Mouse (Mus musculus) right cerebral cortex, postnatal 25 days (tissue): ENCODE results near the gene Spire2.

ENCODE experiments used
- DNase-seq: peaks from one replicate; pipeline ENCODE4 v3.0.0; 2022

The Spire2 gene

DNA sequence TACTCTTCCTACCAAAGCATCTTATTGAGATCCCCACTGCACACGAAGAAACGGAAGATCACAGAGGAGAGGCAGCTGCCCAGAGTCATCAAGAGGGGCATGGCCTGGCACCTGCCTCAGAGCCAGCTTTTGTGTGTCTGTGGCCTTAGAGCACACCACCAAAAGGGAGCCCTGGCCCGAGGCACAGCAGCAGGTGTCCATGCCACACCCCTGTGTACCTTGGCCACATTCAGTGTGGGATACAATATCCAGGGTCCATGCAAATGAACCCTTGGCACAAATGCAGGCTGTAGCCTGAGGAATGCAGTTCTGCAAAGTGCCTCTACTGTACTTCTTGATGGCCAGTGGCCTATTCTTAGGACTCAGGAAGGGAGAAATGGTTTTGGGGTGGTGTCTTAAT is 5.0 kb downstream of the Spire2 start:
- DNase-seq, result no peak

DNA sequence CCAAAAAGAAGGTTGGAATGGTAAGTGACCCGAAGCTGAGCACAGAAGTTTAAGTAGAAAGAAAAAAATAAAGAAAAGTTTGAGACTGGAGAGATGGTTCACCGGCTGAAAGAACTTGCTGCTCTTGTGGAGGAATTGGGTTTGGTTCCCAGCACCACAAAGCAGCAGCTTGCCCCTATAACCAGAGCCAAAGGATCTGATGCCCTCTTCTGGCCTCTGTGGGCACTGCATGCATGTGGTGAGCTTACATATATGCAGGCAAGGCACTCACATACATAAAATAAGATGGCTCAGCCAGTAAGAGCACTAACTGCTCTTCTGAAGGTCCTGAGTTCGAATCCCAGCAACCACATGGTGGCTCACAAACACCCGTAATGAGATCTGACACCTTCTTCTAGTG is 7.6 kb downstream of the Spire2 start:
- DNase-seq, result no peak

DNA sequence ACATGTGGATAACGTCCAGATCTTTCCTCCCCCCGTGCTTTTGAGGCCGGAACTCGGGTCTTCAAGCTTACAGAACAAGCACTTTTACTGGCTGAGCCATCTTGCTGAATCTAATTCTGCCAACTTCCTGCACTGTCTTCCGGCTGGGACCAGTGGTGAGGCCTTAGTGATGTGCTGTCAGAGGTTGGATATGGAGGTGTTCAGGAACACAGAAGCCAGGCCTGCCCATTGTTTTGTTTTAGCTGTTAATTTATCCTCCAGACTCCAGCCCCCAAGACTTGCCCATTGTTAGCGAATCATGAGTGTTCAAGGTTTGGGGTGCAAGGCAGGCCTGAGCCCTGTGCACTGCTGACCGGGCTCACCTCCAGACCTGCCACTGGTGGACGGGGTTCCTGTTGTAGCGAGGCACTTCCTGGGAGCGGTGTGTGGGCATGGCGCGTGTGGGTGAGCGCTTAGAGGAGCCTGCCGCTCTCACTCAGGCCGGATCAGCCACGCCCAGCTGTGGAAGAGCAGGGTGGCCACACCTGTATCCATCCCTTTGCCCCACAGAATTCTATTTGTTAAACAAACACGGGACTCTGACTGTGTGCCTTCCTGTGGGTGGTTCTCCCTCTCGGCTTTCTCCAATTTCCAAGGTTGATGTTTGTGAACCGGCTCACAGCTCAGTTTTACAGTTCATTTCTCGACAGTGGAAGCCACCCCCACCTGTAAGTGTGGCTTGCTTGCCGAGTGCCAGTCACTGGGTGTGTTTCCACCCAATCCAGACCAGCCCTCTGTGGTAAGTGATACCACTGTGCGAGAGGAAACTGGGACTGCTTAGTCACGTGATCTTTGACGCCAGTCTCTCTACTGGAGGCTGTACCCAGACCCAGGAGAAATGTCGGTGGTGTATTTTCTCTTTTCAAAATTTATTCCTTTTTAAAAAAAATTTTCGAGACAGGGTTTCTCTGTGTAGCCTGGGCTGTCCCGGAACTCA is 8.8 kb downstream of the Spire2 start:
- no peak for DNase-seq

DNA sequence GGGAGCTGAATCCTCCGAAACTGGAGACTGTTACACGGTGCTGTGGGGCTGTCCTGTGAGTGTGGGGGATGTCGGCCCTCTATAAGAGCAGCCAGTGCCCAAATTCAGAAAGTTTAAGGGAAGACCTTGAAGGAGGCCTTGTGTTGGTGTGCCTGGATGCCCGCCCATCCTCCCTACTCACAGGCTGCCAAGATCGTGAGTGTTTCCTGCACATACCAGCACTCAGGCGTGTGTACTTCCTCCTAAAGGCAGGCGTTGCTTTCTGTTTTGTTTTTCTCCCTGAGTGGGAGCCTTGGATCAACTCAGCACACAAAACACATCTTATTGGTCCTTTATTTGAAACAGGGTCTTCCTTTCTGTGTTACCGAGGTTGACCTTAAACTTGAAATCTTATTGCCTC is 9.7 kb downstream of the Spire2 start:
- no peak for DNase-seq

DNA sequence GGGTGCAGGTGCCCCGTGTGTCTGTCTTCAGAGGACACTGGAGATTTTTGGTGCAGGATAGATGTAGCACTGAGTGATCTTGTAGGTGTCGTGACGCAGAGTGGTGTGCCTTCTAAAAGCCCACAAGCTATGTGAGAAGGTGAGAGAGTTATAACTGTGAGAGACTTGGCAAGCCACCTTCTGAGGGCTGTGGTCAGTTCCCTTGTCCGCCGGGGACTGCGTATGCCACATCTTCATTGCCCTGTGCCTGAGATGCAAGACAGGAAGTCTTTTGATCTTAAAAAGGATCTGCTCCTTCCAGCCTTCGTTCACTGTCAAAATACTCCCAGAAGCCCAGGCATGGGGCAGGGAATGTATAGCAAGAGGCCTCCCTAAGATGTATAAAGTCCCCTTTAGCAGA is 10.4 kb downstream of the Spire2 start:
- no peak for DNase-seq

DNA sequence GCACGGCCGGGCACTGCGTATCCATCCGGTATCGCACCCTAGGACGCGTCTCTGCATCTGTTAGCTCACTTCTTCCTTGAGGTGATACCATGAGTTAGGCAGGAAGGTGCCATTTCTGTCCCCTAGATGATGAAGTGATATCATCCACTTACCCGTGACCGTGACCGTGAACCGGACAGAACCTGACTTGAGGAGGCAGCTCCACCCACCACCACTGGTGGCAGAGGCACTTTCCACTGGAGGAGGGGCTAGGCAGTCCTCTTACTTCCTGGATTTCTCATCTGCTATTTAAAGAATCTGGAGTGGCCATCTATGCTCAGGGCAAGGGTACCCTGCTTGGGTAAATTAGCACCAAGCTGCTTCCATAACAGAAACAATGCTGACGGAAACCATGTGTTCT is 10.9 kb downstream of the Spire2 start:
- DNase-seq, result no peak

DNA sequence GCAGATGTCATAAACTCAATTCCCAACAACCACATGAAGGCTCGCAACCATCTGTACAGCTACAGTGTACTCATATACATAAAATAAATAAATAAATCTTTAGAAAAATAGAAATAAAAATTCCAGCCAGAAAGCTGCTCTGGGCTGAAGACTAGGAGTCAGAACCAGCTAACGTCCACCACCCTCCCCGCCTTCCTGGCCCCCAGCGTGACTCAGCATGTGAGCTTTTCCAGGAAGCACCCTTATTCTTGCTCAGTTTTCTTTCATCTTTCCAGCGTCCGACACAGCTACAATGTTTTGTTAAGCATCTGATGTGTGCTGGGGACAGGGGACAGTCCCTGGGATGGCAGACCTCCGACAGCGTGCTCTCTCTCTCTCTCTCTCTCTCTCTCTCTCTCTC is 12.6 kb downstream of the Spire2 start:
- DNase-seq, result no peak

DNA sequence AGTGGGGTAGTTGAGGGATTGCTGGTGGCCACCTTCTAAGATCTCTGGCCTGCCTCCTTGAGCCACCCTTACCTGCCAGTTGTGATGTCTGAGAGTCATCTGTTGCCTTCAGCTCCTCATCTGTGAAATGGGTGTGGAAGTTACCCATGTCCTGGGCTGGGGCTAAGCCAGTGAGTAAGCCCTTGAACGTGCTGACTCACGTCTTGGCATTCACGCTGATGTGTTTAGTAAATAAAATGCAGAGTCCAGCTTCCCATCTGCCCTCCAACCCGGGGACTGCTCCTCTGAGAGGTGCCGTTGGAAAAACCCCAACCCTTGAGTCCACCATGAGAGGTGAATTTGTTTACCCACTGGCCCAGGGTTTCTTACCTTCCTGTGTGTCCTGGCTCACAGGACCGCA is 13.3 kb downstream of the Spire2 start:
- no peak for DNase-seq

DNA sequence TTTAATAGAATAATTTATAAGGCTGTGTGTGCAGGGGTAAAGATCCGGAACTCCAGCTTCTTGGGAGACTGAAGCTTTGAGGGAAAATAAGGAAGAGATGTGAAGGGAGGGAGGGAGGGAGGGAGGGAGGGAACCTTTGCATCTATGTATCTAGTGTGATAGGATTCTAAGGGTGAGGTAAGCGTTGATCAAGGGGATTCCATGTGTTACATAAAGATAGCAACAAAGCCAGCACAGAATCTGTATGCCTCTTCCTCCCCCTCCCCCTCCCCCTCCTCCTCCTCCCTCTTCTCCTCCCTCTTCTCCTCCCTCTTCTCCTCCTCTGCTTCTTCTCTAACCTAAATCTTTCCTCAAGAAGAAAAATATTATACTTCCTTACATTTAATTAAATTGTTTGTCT is 14.8 kb downstream of the Spire2 start:
- DNase-seq, result no peak

DNA sequence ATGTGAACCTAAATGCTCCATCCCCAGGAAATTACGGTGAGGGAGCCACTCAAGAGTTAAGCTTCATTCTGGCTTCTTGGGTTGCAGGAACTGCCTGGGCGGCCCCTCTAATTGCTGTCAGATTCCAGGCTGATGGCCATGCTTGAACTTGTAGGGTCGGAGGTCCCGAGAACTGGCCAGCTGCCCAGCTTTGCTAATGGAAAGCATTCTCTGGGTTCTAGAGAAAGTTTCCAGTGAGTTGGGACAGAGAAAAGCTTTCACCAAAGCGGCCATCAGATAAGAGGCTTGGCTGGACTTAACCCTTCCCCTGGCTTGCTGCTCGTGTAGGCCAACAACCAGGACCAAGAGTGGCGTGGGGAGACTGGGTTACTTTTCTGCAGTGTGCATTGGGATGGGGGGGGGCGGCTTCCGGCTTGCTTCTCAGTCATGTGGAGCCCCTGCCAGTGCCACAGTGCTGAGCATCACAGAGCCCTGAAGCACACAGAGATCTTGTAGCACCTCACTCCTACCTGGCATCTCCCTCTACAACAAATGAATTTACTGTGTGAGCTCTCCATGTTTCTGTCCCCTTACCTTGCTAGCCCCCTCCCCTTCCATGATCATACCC is 15.8 kb downstream of the Spire2 start:
- no peak for DNase-seq

DNA sequence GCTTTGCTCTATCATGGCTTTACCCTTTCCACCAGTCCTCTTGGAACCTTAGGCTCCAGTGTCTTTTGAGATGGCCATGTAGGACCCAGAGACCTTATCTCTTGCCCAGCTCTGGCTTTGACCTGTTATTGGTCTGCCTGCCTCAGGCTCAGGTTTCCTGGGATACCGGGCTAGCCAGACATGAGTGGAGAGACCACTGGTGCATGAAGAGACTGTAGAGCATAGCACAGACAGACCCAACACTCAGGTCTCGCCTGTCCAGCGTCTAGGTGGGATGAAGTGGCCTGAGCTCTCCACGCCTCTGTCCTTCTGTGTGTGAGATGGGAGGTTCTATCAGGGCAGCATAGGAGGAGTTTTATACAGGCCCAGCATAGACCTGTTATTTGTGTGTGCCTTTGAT is 16.6 kb downstream of the Spire2 start:
- DNase-seq, result no peak

DNA sequence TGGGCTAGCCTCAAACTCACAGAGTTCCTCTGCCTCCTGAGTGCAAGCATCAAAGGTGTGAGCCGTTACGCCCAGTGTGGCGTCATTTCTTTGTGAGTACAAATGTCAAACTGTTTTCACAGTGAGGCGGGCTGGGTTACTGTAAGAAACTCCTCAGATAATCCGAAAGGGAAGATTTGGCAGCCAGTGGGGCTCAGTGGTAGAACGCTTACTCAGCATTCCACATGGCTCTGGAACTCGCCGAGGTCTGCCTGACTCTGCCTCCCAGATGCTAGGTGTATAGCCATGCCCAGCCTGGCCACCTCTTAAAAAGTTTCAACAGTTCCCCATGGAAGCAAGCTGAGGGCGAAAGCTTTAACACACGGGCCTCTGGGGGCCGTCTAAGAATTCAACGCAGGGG is 19.6 kb downstream of the Spire2 start:
- no peak for DNase-seq

DNA sequence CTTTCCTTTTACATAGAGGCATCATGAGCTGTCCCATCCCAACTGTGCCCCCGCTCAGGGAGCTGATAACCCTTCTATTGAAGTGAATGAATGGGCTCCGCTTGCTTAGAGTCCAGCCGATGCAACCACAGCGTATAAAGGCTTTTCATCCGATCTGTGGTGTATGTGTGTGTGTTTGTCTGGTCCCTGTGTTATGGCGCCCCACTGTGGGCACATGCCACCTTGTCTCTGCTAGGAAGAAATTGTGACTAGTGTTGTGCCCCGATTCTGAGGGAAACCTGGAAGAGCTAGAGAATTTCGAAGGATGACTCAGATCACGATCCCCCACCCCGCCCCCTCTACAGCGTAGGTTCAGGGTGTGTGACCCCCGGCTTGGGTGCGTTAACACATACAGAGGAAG is 20.3 kb downstream of the Spire2 start:
- DNase-seq, result no peak

DNA sequence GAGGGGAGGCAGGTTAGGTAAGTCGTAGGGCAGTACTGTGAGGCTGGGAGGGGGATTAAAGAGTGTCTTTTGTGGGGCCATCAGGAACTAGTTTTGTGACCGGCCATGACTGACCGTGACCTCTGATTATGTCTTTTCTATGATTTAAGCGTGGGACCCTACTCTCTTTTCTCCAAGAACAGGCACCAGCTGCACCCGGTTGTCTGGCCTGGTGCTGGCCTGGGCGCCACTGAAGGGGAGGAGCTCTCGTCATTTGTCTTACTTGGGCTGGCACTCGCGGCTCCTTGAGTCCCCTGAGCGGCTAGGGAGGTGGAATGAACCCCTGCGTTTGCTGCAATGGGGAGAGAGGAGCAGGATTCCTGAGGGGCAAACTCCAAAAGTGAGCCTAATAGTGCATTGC is 20.7 kb downstream of the Spire2 start:
- no peak for DNase-seq

DNA sequence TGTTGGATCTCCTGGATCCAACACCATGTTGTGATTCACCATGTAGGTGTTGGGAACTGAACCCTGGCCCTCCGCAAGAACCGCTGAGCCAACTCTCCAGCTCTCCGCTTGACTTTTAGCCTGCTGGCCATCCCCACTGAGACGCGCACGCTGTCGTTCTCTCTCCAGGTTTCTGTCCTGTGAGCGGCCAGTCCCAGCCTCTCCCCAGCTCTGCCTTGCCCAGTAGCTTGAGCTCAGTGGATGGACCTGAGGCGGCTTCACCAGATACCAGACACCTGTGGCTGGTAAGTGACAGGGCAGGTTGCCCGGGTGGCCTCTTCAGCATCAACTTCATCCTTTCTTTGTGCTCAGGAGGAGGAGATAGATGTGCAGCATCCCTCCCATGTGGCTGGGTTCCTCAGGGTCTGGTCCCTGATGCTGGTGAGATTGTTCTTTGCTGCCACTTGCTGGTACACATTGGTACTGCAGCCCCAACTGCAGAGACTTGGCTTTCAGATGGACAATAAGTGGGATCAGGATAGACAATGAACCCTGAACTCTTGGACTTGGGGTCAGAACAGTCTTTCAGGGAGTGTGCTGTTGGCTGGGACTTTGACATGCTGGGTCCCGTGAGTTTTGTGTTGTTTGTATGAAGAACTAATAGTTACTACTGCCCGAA is 28.7 kb downstream of the Spire2 start:
- DNase-seq, result peak; percentile 77

DNA sequence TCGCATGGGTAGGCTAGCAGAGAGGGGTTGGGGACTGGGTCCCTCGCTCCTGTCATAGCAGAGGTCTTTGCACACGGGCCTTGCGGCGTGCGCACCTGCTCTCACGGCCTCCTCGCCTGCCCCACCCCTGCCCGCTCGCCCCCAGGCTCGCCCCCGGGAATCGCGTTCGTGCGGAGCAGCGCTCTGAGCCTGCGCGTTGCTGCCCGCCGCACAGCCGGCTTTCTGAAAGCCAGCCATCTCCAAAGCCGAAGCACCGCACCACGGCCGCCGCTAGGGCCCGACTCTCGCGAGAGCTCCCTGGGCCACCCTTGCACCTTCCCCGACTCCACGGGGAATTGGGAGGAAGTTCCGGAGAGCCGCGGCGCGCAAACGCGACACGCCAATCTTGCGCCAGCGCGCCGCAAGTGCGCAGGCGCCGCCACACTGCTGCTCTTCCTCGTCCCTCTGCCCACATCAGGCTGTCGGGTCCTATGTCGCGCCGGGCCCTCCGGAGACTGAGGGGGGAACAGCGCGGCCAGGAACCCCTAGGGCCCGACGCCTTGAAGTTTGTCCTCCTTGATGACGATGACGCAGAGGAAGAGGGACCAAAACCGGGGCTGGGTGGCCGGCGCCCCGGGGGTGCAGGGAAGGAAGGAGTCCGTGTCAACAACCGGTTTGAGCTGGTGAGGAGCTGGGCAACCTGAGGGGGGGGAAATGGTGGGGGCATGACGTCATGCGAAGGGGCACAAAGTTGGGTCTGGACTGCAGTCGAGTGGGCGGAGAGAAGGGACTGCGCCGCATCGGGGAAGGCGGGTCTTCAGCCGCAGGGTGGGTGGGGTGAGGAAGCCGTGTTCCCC is 41.1 kb downstream of the Spire2 start, which contains the start of gene Tcf25:
Tcf25 (plus strand) TSS at position 351 of the 836 bp plus-strand sequence.
- peak; percentile 97 for DNase-seq

DNA sequence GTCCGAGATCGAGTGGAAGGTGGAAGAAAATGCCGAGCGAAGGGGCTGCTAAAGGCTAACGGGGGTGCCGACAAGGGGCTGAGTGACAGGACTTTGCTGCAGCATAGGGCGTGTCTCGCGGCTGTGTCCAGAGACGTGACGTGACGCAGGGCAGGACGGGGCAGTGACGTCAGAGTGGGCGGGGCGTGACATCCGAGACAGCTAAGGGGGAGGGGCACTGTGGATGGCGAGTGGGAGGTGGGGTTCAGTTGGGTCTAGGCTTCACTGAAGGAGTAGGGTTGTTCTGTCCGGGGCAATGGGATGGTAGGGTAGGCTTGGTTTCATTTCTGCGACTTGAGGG is 41.7 kb downstream of the Spire2 start:
- peak; percentile 90 for DNase-seq

DNA sequence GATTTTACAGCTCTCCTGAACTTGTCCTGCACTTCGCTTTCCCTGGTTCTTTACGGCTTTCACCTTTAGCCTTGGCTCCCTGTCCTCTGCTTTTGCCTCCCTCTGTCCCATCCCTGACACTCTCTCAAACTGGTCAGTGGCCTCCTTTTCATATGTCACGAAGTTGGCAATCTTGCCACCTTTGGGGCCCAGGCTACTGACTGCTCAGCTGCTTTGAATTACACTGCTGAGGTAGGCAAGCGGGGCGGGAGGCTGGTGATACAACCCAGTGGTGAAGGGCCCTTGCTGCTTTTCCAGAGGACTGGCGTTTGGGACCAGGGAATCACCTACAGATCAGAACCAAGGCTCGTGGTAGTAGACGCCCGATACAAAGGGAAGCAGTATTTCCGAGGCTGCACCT is 43.2 kb downstream of the Spire2 start:
- DNase-seq, result no peak

DNA sequence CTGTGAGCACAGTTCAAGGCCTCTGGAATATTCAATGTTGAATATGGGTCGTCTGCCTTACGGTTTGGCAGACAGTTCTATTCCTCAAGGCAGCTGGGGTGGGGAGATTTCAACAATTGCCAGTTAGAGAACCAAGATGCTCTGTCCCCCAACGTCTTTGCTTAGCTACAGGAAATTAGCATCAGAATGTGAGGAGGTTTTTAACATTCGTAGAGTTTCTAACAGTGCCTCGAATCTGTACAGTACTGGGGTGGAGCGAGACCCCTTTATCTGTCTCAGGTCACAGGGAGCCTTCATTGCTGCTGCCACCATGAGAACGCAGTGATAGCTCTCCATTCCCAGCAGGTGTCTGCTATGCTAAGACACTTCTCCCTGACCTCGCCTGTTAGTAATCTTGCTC is 43.6 kb downstream of the Spire2 start:
- no peak for DNase-seq

DNA sequence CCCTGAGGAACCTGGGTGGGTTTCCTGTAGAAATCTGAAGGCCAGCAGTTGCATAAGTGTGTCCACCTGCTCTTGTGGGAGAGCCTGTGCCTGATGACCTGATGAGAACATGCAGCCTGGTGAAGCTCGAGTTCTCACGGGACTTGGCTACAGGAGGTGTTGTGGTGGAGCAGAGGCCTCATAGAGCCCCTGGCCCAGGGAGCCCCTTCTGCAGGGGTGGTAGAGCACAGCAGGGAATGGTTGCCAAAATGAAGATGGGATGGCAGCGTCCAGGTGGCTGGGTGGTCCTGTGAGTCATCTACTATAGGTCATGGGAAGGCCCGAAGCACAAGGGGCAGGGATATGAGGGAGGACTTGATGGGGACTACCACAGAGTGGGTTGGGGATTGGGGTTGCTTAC is 49.2 kb downstream of the Spire2 start:
- DNase-seq, result no peak

DNA sequence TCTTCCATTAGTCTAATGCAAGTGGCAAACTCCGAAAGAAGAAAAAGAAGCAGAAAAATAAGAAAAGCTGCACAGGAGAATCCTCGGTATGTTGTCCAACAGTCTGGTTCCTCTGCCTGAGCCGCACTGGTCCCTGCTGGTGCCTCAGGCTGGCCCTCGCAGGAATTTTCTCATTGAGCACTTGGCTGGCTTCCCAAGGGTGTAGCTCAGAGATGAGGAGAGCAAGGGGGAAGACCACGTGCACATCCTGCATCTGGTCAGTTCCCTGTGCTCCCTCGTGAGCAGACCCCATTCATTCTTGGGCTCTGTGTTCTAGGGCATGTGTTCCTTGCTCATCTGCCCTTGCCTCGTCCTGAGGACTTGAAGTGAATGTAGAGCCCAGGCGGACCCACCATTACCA is 50.0 kb downstream of the Spire2 start:
- no peak for DNase-seq

DNA sequence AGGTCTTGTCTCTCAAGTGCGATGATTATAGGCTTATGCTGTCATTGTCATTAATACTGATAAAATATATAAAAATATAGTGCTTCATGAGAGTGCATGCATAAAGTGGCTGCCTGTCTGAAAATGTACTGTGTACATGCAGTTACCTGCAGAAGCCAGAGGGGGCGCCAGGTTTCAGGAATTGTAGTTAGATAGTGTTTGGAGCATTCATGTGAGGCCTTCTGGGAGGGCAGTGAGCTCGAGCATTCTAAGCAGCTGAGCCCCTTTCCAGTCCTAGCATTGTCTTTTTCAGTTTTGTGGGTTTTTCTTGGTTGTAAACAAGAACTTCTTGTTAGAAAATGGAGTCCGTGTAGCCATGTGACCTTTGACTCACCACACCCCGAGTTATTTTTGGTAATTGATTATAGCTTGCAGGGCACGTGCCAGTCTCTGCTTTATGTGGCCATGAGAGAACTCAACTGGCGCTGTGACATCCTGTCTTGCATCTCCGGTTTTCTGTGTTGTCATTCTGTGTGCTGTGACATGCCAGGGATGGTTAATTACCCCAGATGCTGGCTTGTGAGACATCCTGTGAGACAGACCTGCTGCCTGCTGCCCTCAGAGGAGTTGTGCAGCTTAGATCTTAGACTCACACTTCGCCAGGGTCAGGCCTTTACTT is 52.5 kb downstream of the Spire2 start:
- no peak for DNase-seq

DNA sequence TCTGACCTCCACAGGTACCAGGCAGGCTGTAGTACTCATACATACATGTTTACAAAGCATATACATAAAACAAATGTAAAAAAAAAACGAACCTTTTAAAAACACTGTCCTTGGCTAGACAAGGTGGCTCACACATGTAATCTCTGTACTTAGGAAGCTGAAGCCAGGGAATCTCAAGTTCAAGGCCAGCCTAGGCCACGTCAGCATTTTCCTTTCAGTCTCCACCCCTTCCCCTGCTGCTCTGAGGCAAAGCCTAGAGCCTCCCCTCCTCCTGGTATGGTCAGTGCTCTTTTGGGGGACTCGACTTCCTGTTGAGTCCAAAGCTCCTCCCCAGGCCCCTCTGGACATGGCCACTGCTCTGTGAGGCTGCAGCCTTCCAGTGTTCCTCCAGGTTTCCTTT is 54.5 kb downstream of the Spire2 start:
- DNase-seq, result no peak
